Mouse (Mus musculus) frontal cortex, postnatal 25 days (tissue): ENCODE measurements around the gene Sst.
"Not testable (repeated sequence)": the region's sequence is repeated elsewhere in the genome, so short reads cannot be mapped to it uniquely, and the experiment has no call there.

ENCODE experiments used
- DNase-seq, 2 experiments: peaks; one replicate each; pipeline ENCODE4 v3.0.0; 2022; ENCODE audit warnings: low spot score in 2 of 2

The Sst gene

GRCm38 (mm10) chr16:23890636-23891035 is at the start of gene Sst:
TSS of gene Sst (minus strand) at chr16:23890958.
- no peak for DNase-seq

- DNase-seq, result no peak
These were observed 43.6 kb upstream of the Sst start for GRCm38 (mm10) chr16:23934397-23934796.

GRCm38 (mm10) chr16:23932294-23932693 is 41.5 kb upstream of the Sst start, which contains the start of gene Rtp2:
TSS of gene Rtp2 (minus strand) at chr16:23932394.
- DNase-seq, result no peak

GRCm38 (mm10) chr16:23931275-23931674 is 40.5 kb upstream of the Sst start:
- no peak for DNase-seq

GRCm38 (mm10) chr16:23930426-23931073 is 39.8 kb upstream of the Sst start:
- no peak for DNase-seq

GRCm38 (mm10) chr16:23927301-23928114 is 36.8 kb upstream of the Sst start:
- DNase-seq, result no peak

- DNase-seq, result no peak
These were observed 32.1 kb upstream of the Sst start for GRCm38 (mm10) chr16:23922906-23923305.

GRCm38 (mm10) chr16:23921697-23922096 is 30.9 kb upstream of the Sst start:
- DNase-seq, result no peak

GRCm38 (mm10) chr16:23919418-23919817 is 28.7 kb upstream of the Sst start:
- DNase-seq, result no peak

GRCm38 (mm10) chr16:23913401-23913800 is 22.6 kb upstream of the Sst start:
- DNase-seq, result no peak

GRCm38 (mm10) chr16:23912741-23913140 is 22.0 kb upstream of the Sst start:
- no peak for DNase-seq

- DNase-seq, result not testable (repeated sequence)
These were observed 18.2 kb upstream of the Sst start for GRCm38 (mm10) chr16:23909015-23909354.

GRCm38 (mm10) chr16:23908076-23909014 is 17.6 kb upstream of the Sst start:
- DNase-seq, result not testable (repeated sequence)

- DNase-seq, result not testable (repeated sequence)
These were observed 15.8 kb upstream of the Sst start for GRCm38 (mm10) chr16:23906586-23906985.

GRCm38 (mm10) chr16:23901411-23901810 is 10.7 kb upstream of the Sst start:
- no peak for DNase-seq

- no peak for DNase-seq
These were observed 9.3 kb upstream of the Sst start for GRCm38 (mm10) chr16:23900061-23900460.

- DNase-seq, result peak; percentile 84 to 89
These were observed 8.1 kb upstream of the Sst start for GRCm38 (mm10) chr16:23898840-23899239.

GRCm38 (mm10) chr16:23897984-23898586 is 7.3 kb upstream of the Sst start:
- peak; percentile 61 to 74 for DNase-seq

GRCm38 (mm10) chr16:23897486-23897885 is 6.7 kb upstream of the Sst start:
- DNase-seq, result no peak

GRCm38 (mm10) chr16:23895135-23895534 is 4.4 kb upstream of the Sst start:
- DNase-seq, result no peak

- DNase-seq, result no peak
These were observed 607 bp downstream of the Sst start for GRCm38 (mm10) chr16:23890151-23890550.
